Mouse (Mus musculus): Measurements from ENCODE around the gene Cdc42bpb.

DNA sequence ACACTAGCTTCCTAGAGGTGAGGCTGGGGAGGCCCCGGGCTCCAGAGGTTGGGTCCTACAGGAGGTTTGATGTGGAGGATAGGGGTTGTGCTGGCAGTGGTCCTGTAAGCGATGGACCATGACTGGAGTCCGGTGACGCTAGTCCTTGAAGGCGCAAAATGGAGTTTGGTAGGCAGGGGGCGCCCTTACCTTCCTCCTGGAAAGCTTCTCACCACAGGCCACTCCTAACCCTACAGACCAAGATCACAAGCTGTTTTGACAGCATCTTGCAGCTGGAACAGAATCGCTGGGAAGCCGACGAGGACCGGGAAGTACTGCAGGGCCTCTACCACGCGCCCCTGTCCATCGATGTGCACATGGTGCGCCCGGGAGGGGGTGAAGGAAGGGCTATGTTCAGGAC lies 47.7 kb upstream of the Cdc42bpb start:
- TF ChIP-seq CTCF (IDR thresholded peaks at IDR 0.05; ENCODE audit: insufficient read depth, low read length) (peak; percentile 80), POLR2A (IDR thresholded peaks at IDR 0.05; ENCODE audit: borderline replicate concordance, extremely low read depth, low read depth, low read length) (no peak)
